Mouse (Mus musculus) midbrain, embryonic 10.5 days (tissue): Measurements from ENCODE around the gene Nprl2. TPM values are rescaled to one million over a fixed set of nuclear protein-coding genes. Genes with fewer than 3 reads are reported as not detected.

Experiments used
- DNase-seq: peaks from one replicate; pipeline ENCODE4 v3.0.0-alpha.2; 2017; ENCODE audit warnings: low spot score
- H3K27ac ChIP-seq: fragments of 300-500 bp; sonication (generic); replicated peaks from 2 replicates; pipeline ENCODE4 v1.5.1; 2016; ENCODE audit warnings: mild to moderate bottlenecking
- H3K27me3 ChIP-seq: fragments of 300-500 bp; sonication (generic); 2 replicates; pipeline ENCODE4 v1.6.1; 2016; ENCODE audit warnings: low read depth, mild to moderate bottlenecking; ENCODE audit not compliant: poor library complexity, severe bottlenecking
- H3K36me3 ChIP-seq: fragments of 300-500 bp; sonication (generic); 2 replicates; pipeline ENCODE4 v1.6.1; 2016; ENCODE audit warnings: mild to moderate bottlenecking, moderate library complexity
- H3K4me1 ChIP-seq: fragments of 300-500 bp; sonication (generic); 2 replicates; pipeline ENCODE4 v1.6.1; 2016
- H3K4me3 ChIP-seq: fragments of 300-500 bp; sonication (generic); 2 replicates; pipeline ENCODE4 v1.5.1; 2016; ENCODE audit warnings: mild to moderate bottlenecking, moderate library complexity
- H3K9me3 ChIP-seq: fragments of 300-500 bp; sonication (generic); replicated peaks from 2 replicates; pipeline ENCODE4 v1.6.1; 2016; ENCODE audit warnings: mild to moderate bottlenecking
- WGBS: fragments of 180-500 bp; shearing (Covaris S2); methylation state at CpG from one replicate; pipeline ENCODE4 v1.1.7; 2016; 5-methylcytosine and 5-hydroxymethylcytosine counted together
- polyA plus RNA-seq: library from polyadenylated mRNA; unstranded; fragments of >200 nt; fragmentation: Nextera tagmentation; extraction: Ambion mirVana; gene quantifications from 2 replicates; pipeline ENCODE4 v1.2.1, GENCODE M21; 2016

Gene Nprl2
- polyA plus RNA-seq, 1 experiment from 2014 or later, result 37.1 TPM

GRCm38 (mm10) chr9:107577871-107578270 lies 35.8 kb downstream of the Nprl2 start:
- Histone ChIP-seq H3K9me3 (0 out of 2 replicates have a peak, but pooled peaks cover 6% of the 10 kb centered on the region), H3K27ac (0 out of 2 replicates have a peak overlapping the region, but pooled peaks have one; percentile 35), H3K4me1 (peaks cover 67% of the 10 kb centered on the region), H3K36me3 (peaks cover 31% of the 10 kb centered on the region), H3K4me3 (peak overlapping the region; percentile 53; the same call in 1 of the 2 replicates), H3K27me3 (no peaks in the 10 kb centered on the region)
- 95% methylated on average over 10 of the region's 10 CpGs for WGBS
- no peak for DNase-seq

- H3K9me3 ChIP-seq, result 0 out of 2 replicates have a peak, but pooled peaks cover 2% of the 10 kb centered on the region
- H3K27ac ChIP-seq, result 0 out of 2 replicates have a peak within 1 kb of the TSS, but pooled peaks have one; percentile 35
- no peak for DNase-seq
- H3K4me3 ChIP-seq, result peak within 1 kb of the TSS; percentile 66; the same call in 1 of the 2 replicates
- H3K4me1 ChIP-seq, result peaks cover 67% of the 10 kb centered on the region
- H3K27me3 ChIP-seq, result no peaks in the 10 kb centered on the region
- H3K36me3 ChIP-seq, result peaks cover 31% of the 10 kb centered on the region
- WGBS, result 81% methylated on average over 3 of the region's 3 CpGs
These were observed 36.6 kb downstream of the Nprl2 start, which contains the start of gene Naa80 for GRCm38 (mm10) chr9:107578587-107578986. Gene Naa80 (plus strand): TSS chr9:107578887.

- H3K27ac ChIP-seq, result 0 out of 2 replicates have a peak overlapping the region, but pooled peaks have one; percentile 34
- DNase-seq, result no peak
- peaks cover 67% of the 10 kb centered on the region for H3K4me1 ChIP-seq
- WGBS, result 94% methylated on average over 14 of the region's 14 CpGs
- no peaks in the 10 kb centered on the region for H3K27me3 ChIP-seq
- H3K4me3 ChIP-seq, result peak overlapping the region; percentile 66; the same call in 1 of the 2 replicates
- H3K9me3 ChIP-seq, result no peaks in the 10 kb centered on the region
- peaks cover 30% of the 10 kb centered on the region for H3K36me3 ChIP-seq
These were observed 37.2 kb downstream of the Nprl2 start for GRCm38 (mm10) chr9:107579023-107579900.

- peaks cover 24% of the 10 kb centered on the region for H3K36me3 ChIP-seq
- DNase-seq, result peak; percentile 82
- H3K9me3 ChIP-seq, result no peaks in the 10 kb centered on the region
- peak within 1 kb of the TSS; percentile 66 for H3K4me3 ChIP-seq
- H3K27ac ChIP-seq, result peak within 1 kb of the TSS; percentile 89
- WGBS, result 1% methylated on average over 32 of the region's 32 CpGs
- H3K4me1 ChIP-seq, result peaks cover 64% of the 10 kb centered on the region
- H3K27me3 ChIP-seq, result no peaks in the 10 kb centered on the region
These were observed 38.7 kb downstream of the Nprl2 start, which contains the start of gene Hyal3 for GRCm38 (mm10) chr9:107580501-107581317. Gene Hyal3 (plus strand): TSS chr9:107580818.

- Histone ChIP-seq H3K27me3 (no peaks in the 10 kb centered on the region), H3K9me3 (no peaks in the 10 kb centered on the region), H3K4me1 (peaks cover 57% of the 10 kb centered on the region), H3K27ac (peak overlapping the region; percentile 89; the same call in 1 of the 2 replicates), H3K4me3 (peak overlapping the region; percentile 66), H3K36me3 (peaks cover 24% of the 10 kb centered on the region)
- 82% methylated on average over 4 of the region's 4 CpGs for WGBS
- DNase-seq, result no peak
These were observed 39.6 kb downstream of the Nprl2 start for GRCm38 (mm10) chr9:107581584-107581983.

GRCm38 (mm10) chr9:107582509-107583062 lies 40.6 kb downstream of the Nprl2 start:
- peak overlapping the region; percentile 5; the same call in 1 of the 2 replicates for H3K4me3 ChIP-seq
- H3K4me1 ChIP-seq, result peaks cover 53% of the 10 kb centered on the region
- DNase-seq, result no peak
- no peaks in the 10 kb centered on the region for H3K27me3 ChIP-seq
- no peaks in the 10 kb centered on the region for H3K9me3 ChIP-seq
- peaks cover 24% of the 10 kb centered on the region for H3K36me3 ChIP-seq
- 93% methylated on average over 7 of the region's 7 CpGs for WGBS
- no peak overlapping the region; the same call in 1 of the 2 replicates for H3K27ac ChIP-seq

- Histone ChIP-seq H3K4me1 (peaks cover 51% of the 10 kb centered on the region), H3K36me3 (peaks cover 24% of the 10 kb centered on the region), H3K27ac (no peak overlapping the region), H3K27me3 (no peaks in the 10 kb centered on the region), H3K4me3 (no peak overlapping the region), H3K9me3 (no peaks in the 10 kb centered on the region)
- no peak for DNase-seq
- WGBS, result 94% methylated on average over 14 of the region's 14 CpGs
These were observed 41.1 kb downstream of the Nprl2 start for GRCm38 (mm10) chr9:107583174-107583573.

GRCm38 (mm10) chr9:107586504-107586903 lies 44.5 kb downstream of the Nprl2 start:
- no peak for DNase-seq
- H3K9me3 ChIP-seq, result no peaks in the 10 kb centered on the region
- WGBS, result 89% methylated on average over 5 of the region's 5 CpGs
- peak overlapping the region; percentile 78; the same call in 1 of the 2 replicates for H3K4me3 ChIP-seq
- no peaks in the 10 kb centered on the region for H3K27me3 ChIP-seq
- peaks cover 33% of the 10 kb centered on the region for H3K4me1 ChIP-seq
- H3K36me3 ChIP-seq, result peaks cover 44% of the 10 kb centered on the region
- H3K27ac ChIP-seq, result 0 out of 2 replicates have a peak overlapping the region, but pooled peaks have one; percentile 49

- peak within 1 kb of the TSS; percentile 87 for H3K27ac ChIP-seq
These were observed 45.2 kb downstream of the Nprl2 start, which contains the start of gene Ifrd2 for GRCm38 (mm10) chr9:107586974-107587832. Gene Ifrd2 (plus strand): TSS chr9:107587642.

GRCm38 (mm10) chr9:107587833-107588639 lies 46.0 kb downstream of the Nprl2 start:
- H3K36me3 ChIP-seq, result peaks cover 52% of the 10 kb centered on the region
- WGBS, result 9% methylated on average over 33 of the region's 33 CpGs
- no peak for DNase-seq
- peaks cover 31% of the 10 kb centered on the region for H3K4me1 ChIP-seq
- peak overlapping the region; percentile 78 for H3K4me3 ChIP-seq
- no peaks in the 10 kb centered on the region for H3K27me3 ChIP-seq
- H3K27ac ChIP-seq, result peak overlapping the region; percentile 87
- H3K9me3 ChIP-seq, result no peaks in the 10 kb centered on the region

More at GRCm38 (mm10) chr9:107586974-107587832, 45.2 kb downstream of the Nprl2 start, which contains the start of gene Ifrd2:
- DNase-seq, result peak; percentile 96
- H3K9me3 ChIP-seq, result no peaks in the 10 kb centered on the region
- peaks cover 51% of the 10 kb centered on the region for H3K36me3 ChIP-seq
- peaks cover 29% of the 10 kb centered on the region for H3K4me1 ChIP-seq
- WGBS, result 15% methylated on average over 46 of the region's 46 CpGs
- no peaks in the 10 kb centered on the region for H3K27me3 ChIP-seq
- peak within 1 kb of the TSS; percentile 78 for H3K4me3 ChIP-seq
